Mouse (Mus musculus) kidney, postnatal 0 days (tissue): ENCODE measurements around the gene Dram1. TPM values are rescaled to one million over a fixed set of nuclear protein-coding genes. Genes with fewer than 3 reads are reported as not detected.

Experiments used
- ATAC-seq: fragments of 200-750 bp; cut with Nextera tagmentation; replicated peaks from 2 replicates; pipeline ENCODE4 v1.8.0; 2017; ENCODE audit warnings: low read depth, moderate number of reproducible peaks, moderate TSS enrichment, moderate library complexity; ENCODE audit not compliant: low FRiP score
- DNase-seq: peaks from one replicate; pipeline ENCODE4 v3.0.0-alpha.2; 2016; ENCODE audit warnings: low spot score
- H3K27ac ChIP-seq: fragments of 300-500 bp; sonication (generic); 2 replicates; pipeline ENCODE4 v1.5.1; 2014; ENCODE audit warnings: mild to moderate bottlenecking
- H3K27me3 ChIP-seq: fragments of 300-500 bp; sonication (generic); 2 replicates; pipeline ENCODE4 v1.6.1; 2014; ENCODE audit warnings: low read length, mixed read lengths; ENCODE audit not compliant: insufficient read depth
- H3K36me3 ChIP-seq: fragments of 300-500 bp; sonication (generic); 2 replicates; pipeline ENCODE4 v1.6.1; 2014; ENCODE audit warnings: low read length, mixed read lengths; ENCODE audit not compliant: insufficient read depth
- H3K4me1 ChIP-seq: fragments of 300-500 bp; sonication (generic); replicated peaks from 2 replicates; pipeline ENCODE4 v1.6.1; 2014; ENCODE audit warnings: antibody characterized with exemption, low read length, mixed read lengths; ENCODE audit not compliant: insufficient read depth
- H3K4me2 ChIP-seq: fragments of 300-500 bp; sonication (generic); 2 replicates; pipeline ENCODE4 v1.6.1; 2014; ENCODE audit warnings: mild to moderate bottlenecking, low read length, moderate library complexity, mixed read lengths
- H3K4me3 ChIP-seq: fragments of 300-500 bp; sonication (generic); replicated peaks from 2 replicates; pipeline ENCODE4 v1.5.1; 2014; ENCODE audit warnings: low read depth, low read length
- H3K9ac ChIP-seq: fragments of 300-500 bp; sonication (generic); 2 replicates; pipeline ENCODE4 v1.6.1; 2014; ENCODE audit warnings: low read depth, low read length
- H3K9me3 ChIP-seq: fragments of 300-500 bp; sonication (generic); replicated peaks from 2 replicates; pipeline ENCODE4 v1.6.1; 2016; ENCODE audit warnings: low read length, inconsistent platforms, mixed read lengths
- CTCF ChIP-seq: IDR thresholded peaks from 2 replicates; pipeline ENCODE4 v1.5.1; 2016; ENCODE audit warnings: antibody characterized with exemption, low read depth, mild to moderate bottlenecking, moderate library complexity
- WGBS: fragments of 180-500 bp; shearing (Covaris S2); extraction: QIAGEN DNeasy Blood & Tissue Kit; methylation state at CpG from one replicate; pipeline ENCODE4 v1.1.7; 2014; 5-methylcytosine and 5-hydroxymethylcytosine counted together
- polyA plus RNA-seq: library from polyadenylated mRNA; unstranded; fragments of >200 nt; fragmentation: Nextera tagmentation; extraction: Ambion mirVana; gene quantifications from 2 replicates; pipeline ENCODE4 v1.2.1, GENCODE M21; 2015

Gene Dram1
- polyA plus RNA-seq, 1 experiment from 2014 or later = 5.9 TPM

- ATAC-seq (no peak), DNase-seq (no peak)
- Histone ChIP-seq H3K9ac (no peak overlapping the region), H3K4me3 (no peak overlapping the region), H3K4me1 (no peaks in the 10 kb centered on the region), H3K27me3 (no peaks in the 10 kb centered on the region), H3K27ac (no peak overlapping the region), H3K9me3 (no peaks in the 10 kb centered on the region), H3K36me3 (peaks cover 16% of the 10 kb centered on the region; the same call in 1 of the 2 replicates), H3K4me2 (no peak overlapping the region)
- TF ChIP-seq CTCF = no peak
- WGBS = 79% methylated on average over 11 of the region's 11 CpGs
Measured at GRCm38 (mm10) chr10:88420141-88420541, 41.3 kb upstream of the Dram1 start.

GRCm38 (mm10) chr10:88417686-88418085 is 38.8 kb upstream of the Dram1 start:
- Histone ChIP-seq H3K27me3 (no peaks in the 10 kb centered on the region), H3K4me2 (no peak overlapping the region), H3K27ac (no peak overlapping the region), H3K36me3 (peaks cover 6% of the 10 kb centered on the region; the same call in 1 of the 2 replicates), H3K9ac (no peak overlapping the region), H3K4me1 (no peaks in the 10 kb centered on the region), H3K4me3 (no peak overlapping the region), H3K9me3 (no peaks in the 10 kb centered on the region)
- no peak for ATAC-seq
- DNase-seq = no peak
- no peak for TF ChIP-seq CTCF
- WGBS = 90% methylated on average over 5 of the region's 5 CpGs

- TF ChIP-seq CTCF = no peak
- Histone ChIP-seq H3K27me3 (no peaks in the 10 kb centered on the region), H3K27ac (no peak overlapping the region), H3K9me3 (no peaks in the 10 kb centered on the region), H3K4me1 (no peaks in the 10 kb centered on the region), H3K4me3 (no peak overlapping the region), H3K36me3 (no peaks in the 10 kb centered on the region), H3K9ac (no peak overlapping the region), H3K4me2 (no peak overlapping the region)
- WGBS = 57% methylated on average over 17 of the region's 17 CpGs
- no peak for ATAC-seq
- DNase-seq = no peak
Measured at GRCm38 (mm10) chr10:88412290-88412995, 33.6 kb upstream of the Dram1 start.

- no peaks in the 10 kb centered on the region for H3K36me3 ChIP-seq
- TF ChIP-seq CTCF = no peak
- ATAC-seq (no peak), DNase-seq (no peak)
- H3K4me1 ChIP-seq = no peaks in the 10 kb centered on the region
- H3K9ac ChIP-seq = no peak overlapping the region
- H3K27ac ChIP-seq = no peak overlapping the region
- 39% methylated on average over 2 of the region's 2 CpGs for WGBS
- no peak overlapping the region for H3K4me2 ChIP-seq
- no peaks in the 10 kb centered on the region for H3K9me3 ChIP-seq
- no peak overlapping the region for H3K4me3 ChIP-seq
- no peaks in the 10 kb centered on the region for H3K27me3 ChIP-seq
Measured at GRCm38 (mm10) chr10:88409751-88410150, 30.9 kb upstream of the Dram1 start.

- H3K4me3 ChIP-seq = no peak overlapping the region
- no peaks in the 10 kb centered on the region for H3K4me1 ChIP-seq
- 88% methylated on average over 12 of the region's 12 CpGs for WGBS
- no peak overlapping the region for H3K4me2 ChIP-seq
- H3K9ac ChIP-seq = no peak overlapping the region
- no peak overlapping the region for H3K27ac ChIP-seq
- no peak for ATAC-seq
- no peak for TF ChIP-seq CTCF
- H3K9me3 ChIP-seq = no peaks in the 10 kb centered on the region
- DNase-seq = no peak
- no peaks in the 10 kb centered on the region for H3K36me3 ChIP-seq
- no peaks in the 10 kb centered on the region for H3K27me3 ChIP-seq
Measured at GRCm38 (mm10) chr10:88407875-88408631, 29.2 kb upstream of the Dram1 start.

- WGBS = 40% methylated on average over 7 of the region's 7 CpGs
- Histone ChIP-seq H3K9me3 (no peaks in the 10 kb centered on the region), H3K4me1 (no peaks in the 10 kb centered on the region), H3K27ac (no peak overlapping the region), H3K9ac (no peak overlapping the region), H3K36me3 (no peaks in the 10 kb centered on the region), H3K4me2 (no peak overlapping the region), H3K4me3 (no peak overlapping the region), H3K27me3 (no peaks in the 10 kb centered on the region)
- no peak for ATAC-seq
- no peak for TF ChIP-seq CTCF
- DNase-seq = no peak
Measured at GRCm38 (mm10) chr10:88405812-88406211, 26.9 kb upstream of the Dram1 start.
